Mouse (Mus musculus): ENCODE data around the gene Spns3. TPM values are rescaled to one million over a fixed set of nuclear protein-coding genes. Genes with fewer than 3 reads are reported as not detected.
A peak's percentile ranks its signal among the peaks of the same experiment; 100 is the strongest.

Gene Spns3
- polyA plus RNA-seq, 1 experiment, result not detected

DNA sequence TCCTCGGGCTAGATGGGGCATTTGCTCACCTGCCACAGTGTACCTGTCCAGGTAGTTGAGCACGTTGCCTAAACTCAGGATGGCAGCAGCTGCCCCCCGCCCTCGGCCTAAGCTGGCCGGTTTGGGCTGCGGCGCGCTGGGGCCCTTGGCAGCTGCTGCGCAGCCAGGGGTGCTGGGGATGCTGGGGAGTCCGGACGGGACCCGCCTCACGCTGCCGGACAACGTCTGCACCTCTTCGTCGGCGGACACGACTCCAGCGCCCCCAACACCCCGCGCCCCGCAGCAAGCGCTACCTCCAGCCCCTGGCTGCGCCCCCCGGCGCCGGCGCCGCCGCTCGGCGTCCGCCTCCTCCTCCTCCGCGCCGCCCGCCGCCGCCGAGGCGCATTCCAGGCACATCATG lies 60.9 kb downstream of the Spns3 start:
- Histone ChIP-seq H3K4me3 (ENCODE audit: insufficient read depth, low read depth, low read length) (peak overlapping the region; percentile 69), H3K4me1 (ENCODE audit: control insufficient read depth, insufficient read depth, insufficient read length, low read length) (peaks cover 8% of the 10 kb centered on the region), H3K27ac (replicated peaks; ENCODE audit: low read depth, low read length) (0 out of 2 replicates have a peak overlapping the region, but pooled peaks have one; percentile 20)

GRCm38 (mm10) chr11:72488753-72489271 lies 61.5 kb downstream of the Spns3 start:
- Histone ChIP-seq H3K4me3 (ENCODE audit: insufficient read depth, low read depth, low read length) (peak overlapping the region; percentile 69), H3K4me1 (ENCODE audit: control insufficient read depth, insufficient read depth, insufficient read length, low read length) (peaks cover 8% of the 10 kb centered on the region), H3K27ac (replicated peaks; ENCODE audit: low read depth, low read length) (0 out of 2 replicates have a peak overlapping the region, but pooled peaks have one; percentile 20)

DNA sequence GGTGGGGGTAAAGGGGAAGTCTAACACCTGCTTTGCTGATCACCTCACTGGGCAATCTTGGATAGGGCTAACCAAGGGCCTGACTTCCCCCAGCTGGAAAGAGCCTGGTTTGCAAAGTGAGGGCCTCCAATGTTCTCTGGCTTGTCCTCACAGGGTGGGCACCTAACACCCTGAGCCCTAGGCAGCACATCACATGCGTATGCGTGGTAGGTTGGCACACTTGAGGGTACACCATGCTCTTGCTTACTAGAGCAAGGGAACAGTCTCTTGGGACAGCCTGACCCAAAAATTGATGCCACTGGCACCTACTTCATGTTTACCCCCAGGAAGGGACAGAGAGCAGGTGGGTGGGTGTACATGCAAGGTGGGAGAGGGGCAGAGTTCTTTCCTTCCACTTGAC lies 62.6 kb downstream of the Spns3 start:
- Histone ChIP-seq H3K4me3 (ENCODE audit: insufficient read depth, low read depth, low read length) (peak overlapping the region; percentile 69), H3K27ac (replicated peaks; ENCODE audit: low read depth, low read length) (peak overlapping the region; percentile 39), H3K4me1 (ENCODE audit: control insufficient read depth, insufficient read depth, insufficient read length, low read length) (peaks cover 12% of the 10 kb centered on the region)

GRCm38 (mm10) chr11:72487171-72487570 lies 63.1 kb downstream of the Spns3 start:
- peak overlapping the region; percentile 69 for H3K4me3 ChIP-seq (ENCODE audit: insufficient read depth, low read depth, low read length)
- peak overlapping the region; percentile 39; the same call in 1 of the 2 replicates for H3K27ac ChIP-seq (replicated peaks; ENCODE audit: low read depth, low read length)
- peaks cover 18% of the 10 kb centered on the region for H3K4me1 ChIP-seq (ENCODE audit: control insufficient read depth, insufficient read depth, insufficient read length, low read length)

- peaks cover 25% of the 10 kb centered on the region for H3K4me1 ChIP-seq (ENCODE audit: control insufficient read depth, insufficient read depth, insufficient read length, low read length)
- no peak overlapping the region for H3K27ac ChIP-seq (replicated peaks; ENCODE audit: low read depth, low read length)
These were observed 64.3 kb downstream of the Spns3 start for GRCm38 (mm10) chr11:72485960-72486359.

GRCm38 (mm10) chr11:72485157-72485556 lies 65.1 kb downstream of the Spns3 start:
- Histone ChIP-seq H3K27ac (replicated peaks; ENCODE audit: low read depth, low read length) (0 out of 2 replicates have a peak overlapping the region, but pooled peaks have one; percentile 10), H3K4me1 (ENCODE audit: control insufficient read depth, insufficient read depth, insufficient read length, low read length) (peaks cover 25% of the 10 kb centered on the region)

More at GRCm38 (mm10) chr11:72485960-72486359, 64.3 kb downstream of the Spns3 start:
- no peak overlapping the region for H3K4me3 ChIP-seq (ENCODE audit: insufficient read depth, low read depth, low read length)

DNA sequence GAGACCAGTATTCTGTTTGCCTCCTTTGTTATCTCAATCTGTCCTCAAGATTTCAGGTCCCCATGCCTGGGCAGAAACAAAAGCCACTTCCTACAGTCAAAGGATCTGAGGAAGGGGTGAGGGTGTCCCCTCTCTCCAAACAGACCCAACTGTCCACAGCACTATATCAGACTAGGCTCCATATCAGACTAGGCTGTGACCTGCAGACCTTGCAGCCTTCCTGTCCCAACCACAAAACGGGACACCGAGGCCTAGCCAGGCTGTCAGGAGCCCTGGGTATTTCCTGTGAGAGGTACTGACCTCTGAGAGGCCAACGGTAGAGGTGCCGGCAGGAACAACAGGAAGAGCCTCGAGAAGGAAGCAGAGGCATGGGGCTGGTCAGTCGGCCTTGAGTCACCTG lies 65.8 kb downstream of the Spns3 start:
- peak overlapping the region; percentile 30; the same call in 1 of the 2 replicates for H3K27ac ChIP-seq (replicated peaks; ENCODE audit: low read depth, low read length)
- H3K4me1 ChIP-seq (ENCODE audit: control insufficient read depth, insufficient read depth, insufficient read length, low read length), result peaks cover 25% of the 10 kb centered on the region
- no peak overlapping the region for H3K4me3 ChIP-seq (ENCODE audit: insufficient read depth, low read depth, low read length)

More at GRCm38 (mm10) chr11:72485157-72485556, 65.1 kb downstream of the Spns3 start:
- no peak overlapping the region for H3K4me3 ChIP-seq (ENCODE audit: insufficient read depth, low read depth, low read length)

- Histone ChIP-seq H3K4me3 (ENCODE audit: insufficient read depth, low read depth, low read length) (no peak overlapping the region), H3K27ac (replicated peaks; ENCODE audit: low read depth, low read length) (no peak overlapping the region), H3K4me1 (ENCODE audit: control insufficient read depth, insufficient read depth, insufficient read length, low read length) (peaks cover 30% of the 10 kb centered on the region)
These were observed 68.4 kb downstream of the Spns3 start for GRCm38 (mm10) chr11:72481952-72482351.

DNA sequence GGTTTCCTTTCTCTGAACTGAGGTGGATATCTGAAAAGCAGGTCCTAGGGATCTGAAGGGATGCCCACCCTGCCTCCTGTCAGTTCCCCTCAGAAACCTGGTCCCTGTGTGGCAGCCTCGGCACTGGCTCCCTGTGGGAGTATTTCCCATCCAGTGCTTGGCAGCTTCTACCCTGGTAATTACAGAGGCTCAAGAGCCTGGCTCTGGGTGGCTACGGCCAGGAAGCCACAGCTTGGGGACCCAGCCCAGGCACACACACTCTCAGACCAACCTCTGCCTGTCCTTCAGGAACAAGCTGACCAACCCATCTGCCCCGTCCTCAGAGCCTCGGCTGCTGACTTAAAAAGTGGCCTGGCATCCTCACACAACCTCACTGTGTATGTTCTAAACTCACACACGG lies 69.0 kb downstream of the Spns3 start:
- Histone ChIP-seq H3K27ac (replicated peaks; ENCODE audit: low read depth, low read length) (no peak overlapping the region), H3K4me3 (ENCODE audit: insufficient read depth, low read depth, low read length) (no peak overlapping the region), H3K4me1 (ENCODE audit: control insufficient read depth, insufficient read depth, insufficient read length, low read length) (peaks cover 33% of the 10 kb centered on the region)

- Histone ChIP-seq H3K27ac (replicated peaks; ENCODE audit: low read depth, low read length) (no peak overlapping the region), H3K4me3 (ENCODE audit: insufficient read depth, low read depth, low read length) (no peak overlapping the region), H3K4me1 (ENCODE audit: control insufficient read depth, insufficient read depth, insufficient read length, low read length) (peaks cover 42% of the 10 kb centered on the region)
These were observed 70.8 kb downstream of the Spns3 start for GRCm38 (mm10) chr11:72479499-72479898.

DNA sequence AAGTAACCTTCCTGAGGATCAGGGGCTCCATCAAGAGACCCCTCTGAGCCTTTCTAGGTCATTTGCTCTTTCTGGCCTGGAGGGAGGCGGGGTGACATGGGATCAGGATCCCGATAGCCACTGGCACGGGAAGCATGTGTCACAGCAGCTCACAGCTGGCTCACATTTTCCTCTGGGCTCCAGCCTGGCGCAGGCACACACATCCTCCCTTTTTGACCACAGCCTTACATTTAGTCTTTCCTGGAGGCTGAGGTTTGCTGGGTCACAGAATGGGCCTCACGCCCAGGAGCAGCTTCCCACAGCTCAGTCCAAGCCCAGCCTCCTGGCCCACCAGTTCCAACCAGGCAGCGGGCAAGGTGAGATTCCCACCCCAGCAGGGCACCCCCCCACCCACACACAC lies 72.1 kb downstream of the Spns3 start:
- peaks cover 46% of the 10 kb centered on the region for H3K4me1 ChIP-seq (ENCODE audit: control insufficient read depth, insufficient read depth, insufficient read length, low read length)
- no peak overlapping the region for H3K4me3 ChIP-seq (ENCODE audit: insufficient read depth, low read depth, low read length)
- peak overlapping the region; percentile 77 for H3K27ac ChIP-seq (replicated peaks; ENCODE audit: low read depth, low read length)

- Histone ChIP-seq H3K4me1 (ENCODE audit: control insufficient read depth, insufficient read depth, insufficient read length, low read length) (peaks cover 42% of the 10 kb centered on the region), H3K4me3 (ENCODE audit: insufficient read depth, low read depth, low read length) (no peak overlapping the region), H3K27ac (replicated peaks; ENCODE audit: low read depth, low read length) (peak overlapping the region; percentile 77)
These were observed 72.7 kb downstream of the Spns3 start for GRCm38 (mm10) chr11:72477653-72478052.

GRCm38 (mm10) chr11:72477182-72477581 lies 73.1 kb downstream of the Spns3 start:
- no peak overlapping the region for H3K4me3 ChIP-seq (ENCODE audit: insufficient read depth, low read depth, low read length)
- peaks cover 37% of the 10 kb centered on the region for H3K4me1 ChIP-seq (ENCODE audit: control insufficient read depth, insufficient read depth, insufficient read length, low read length)
- H3K27ac ChIP-seq (replicated peaks; ENCODE audit: low read depth, low read length), result peak overlapping the region; percentile 77

DNA sequence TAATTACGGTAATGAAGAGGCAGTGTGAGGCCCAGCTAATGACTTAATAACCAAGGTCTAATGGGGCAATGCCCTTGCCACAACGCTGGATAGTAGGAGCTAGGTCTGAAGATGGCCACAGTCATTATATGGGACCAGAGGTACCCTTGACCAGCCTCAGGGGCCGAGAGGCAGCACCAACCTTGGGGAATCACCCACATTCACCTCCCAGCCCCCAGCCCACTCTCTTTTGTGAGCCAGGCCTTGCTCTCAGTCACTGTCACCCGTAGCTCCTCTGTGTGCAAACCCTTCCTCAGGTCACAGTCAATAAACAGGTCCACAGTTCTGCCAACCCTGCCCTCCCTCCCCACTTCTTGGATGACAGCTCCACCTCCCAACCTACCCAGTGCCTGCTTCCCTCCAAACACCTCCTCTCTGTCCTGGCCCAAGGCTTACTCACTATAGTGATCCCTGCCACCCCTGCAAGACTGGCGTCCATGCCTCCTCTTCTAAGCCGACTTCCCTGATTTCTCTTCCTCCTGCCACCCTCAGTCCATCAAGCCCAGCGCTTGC lies 74.2 kb downstream of the Spns3 start:
- Histone ChIP-seq H3K4me1 (ENCODE audit: control insufficient read depth, insufficient read depth, insufficient read length, low read length) (peaks cover 31% of the 10 kb centered on the region), H3K27ac (replicated peaks; ENCODE audit: low read depth, low read length) (peak overlapping the region; percentile 56), H3K4me3 (ENCODE audit: insufficient read depth, low read depth, low read length) (no peak overlapping the region)

GRCm38 (mm10) chr11:72475408-72475807 lies 74.9 kb downstream of the Spns3 start:
- H3K4me1 ChIP-seq (ENCODE audit: control insufficient read depth, insufficient read depth, insufficient read length, low read length), result peaks cover 36% of the 10 kb centered on the region
- no peak overlapping the region for H3K4me3 ChIP-seq (ENCODE audit: insufficient read depth, low read depth, low read length)
- H3K27ac ChIP-seq (replicated peaks; ENCODE audit: low read depth, low read length), result peak overlapping the region; percentile 66

GRCm38 (mm10) chr11:72474926-72475325 lies 75.4 kb downstream of the Spns3 start:
- H3K4me3 ChIP-seq (ENCODE audit: insufficient read depth, low read depth, low read length), result no peak overlapping the region
- peak overlapping the region; percentile 66 for H3K27ac ChIP-seq (replicated peaks; ENCODE audit: low read depth, low read length)
- peaks cover 41% of the 10 kb centered on the region for H3K4me1 ChIP-seq (ENCODE audit: control insufficient read depth, insufficient read depth, insufficient read length, low read length)
